Mouse (Mus musculus) left cerebral cortex, postnatal 25 days (tissue): ENCODE measurements around the gene Fbxl17. TPM values are rescaled to one million over a fixed set of nuclear protein-coding genes. Genes with fewer than 3 reads are reported as not detected.

Source experiments
- microRNA-seq, 2 experiments: library from miRNA; unstranded; fragments of <30 nt; microRNA quantifications; one replicate each; pipeline ENCODE4 v1.2.0; 2022
- total RNA-seq, 2 experiments: library from RNA; stranded (reverse); gene quantifications; 2 replicates each; pipeline ENCODE4 v1.2.3; 2021

Gene Fbxl17
- total RNA-seq, 2 experiments from 2014 or later = 59.2 to 62.4 TPM

Small RNA genes lying within 50 kb of the gene (microRNA-seq; reads per million reads assigned to microRNA genes)
- gene Gm24813 = 0 reads per million in 2 experiments
